Mouse (Mus musculus) gonadal fat pad, adult 2 months (tissue): ENCODE measurements around the gene Slc16a4. TPM values are rescaled to one million over a fixed set of nuclear protein-coding genes. Genes with fewer than 3 reads are reported as not detected.

Experiments used
- DNase-seq: peaks from one replicate; pipeline ENCODE4 v3.0.0-alpha.2; 2012; ENCODE audit warnings: low read depth
- polyA plus RNA-seq: library from polyadenylated mRNA; depleted of rRNA; stranded (reverse); fragments of >200 nt; gene quantifications from 2 replicates; pipeline ENCODE4 v1.2.3, GENCODE M21; 2012; rRNA removed

Gene Slc16a4
- 2.4 and 2.7 TPM in 2 replicates for polyA plus RNA-seq

DNA sequence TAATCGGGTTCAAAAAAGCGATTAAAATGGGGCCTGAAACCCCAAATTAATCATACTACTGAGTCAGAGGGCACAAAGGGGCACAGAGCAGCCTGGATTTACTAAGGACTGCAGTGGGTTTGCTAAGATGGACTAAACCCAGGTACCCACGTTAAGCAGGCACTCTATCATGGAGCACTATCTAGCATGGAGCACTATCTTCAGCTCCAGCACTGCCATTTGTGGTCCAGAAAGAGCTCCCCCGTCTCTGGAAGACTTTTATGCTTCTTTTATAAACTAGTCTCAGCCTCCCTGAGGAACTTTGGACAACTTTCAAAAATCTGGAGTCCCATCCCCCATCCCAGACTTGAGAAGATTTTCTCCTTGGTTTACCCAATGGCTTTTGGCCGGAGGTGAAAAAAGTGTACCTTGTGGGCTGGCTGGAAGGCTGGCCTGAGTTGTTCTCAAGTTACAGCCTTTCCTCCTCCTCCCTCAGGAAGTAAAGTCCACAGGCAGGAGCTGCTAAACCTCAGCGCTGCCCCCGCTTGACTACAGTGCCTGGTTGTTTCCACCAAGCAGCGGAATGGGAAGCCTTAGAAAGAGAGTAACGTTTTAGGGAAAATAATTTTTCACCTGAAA, at the start of gene Slc16a4:
Gene Slc16a4, plus strand, starts transcription at position 467 of the 618 bp plus-strand sequence.
- DNase-seq: no peak

DNA sequence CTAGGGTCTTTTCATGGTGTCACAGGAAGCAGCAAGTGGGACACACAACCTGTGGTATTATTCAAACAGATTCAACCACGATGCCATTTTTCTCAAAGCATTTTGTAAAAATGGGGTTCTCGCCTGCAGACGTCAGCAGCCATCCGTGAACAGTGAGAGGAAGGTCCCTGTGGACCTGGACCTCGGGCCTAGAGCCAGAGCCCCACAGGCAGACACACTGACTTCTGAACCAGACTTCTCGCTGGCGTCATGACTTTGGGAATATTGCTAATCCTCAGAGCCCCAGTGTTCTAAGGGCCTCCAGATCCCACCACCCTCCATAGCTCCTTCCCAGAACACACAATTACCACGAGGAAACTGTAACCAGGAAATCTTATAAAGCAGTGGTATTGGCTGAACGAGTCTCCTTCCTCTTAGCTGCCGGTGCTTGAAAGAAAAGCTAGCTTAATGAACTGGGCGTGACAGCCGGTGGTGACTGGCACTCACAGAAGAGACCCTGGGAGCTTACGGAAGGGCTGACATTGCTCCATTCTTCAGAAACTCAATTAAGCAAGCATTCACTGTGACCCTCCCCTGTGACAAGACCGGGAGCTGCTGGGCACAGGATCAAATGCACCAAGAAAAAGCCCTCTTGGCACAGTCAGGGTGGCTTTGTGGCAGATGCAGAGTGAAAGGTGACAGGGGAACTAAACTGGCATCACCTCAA, 49.5 kb upstream of the Slc16a4 start:
- no peak for DNase-seq

DNA sequence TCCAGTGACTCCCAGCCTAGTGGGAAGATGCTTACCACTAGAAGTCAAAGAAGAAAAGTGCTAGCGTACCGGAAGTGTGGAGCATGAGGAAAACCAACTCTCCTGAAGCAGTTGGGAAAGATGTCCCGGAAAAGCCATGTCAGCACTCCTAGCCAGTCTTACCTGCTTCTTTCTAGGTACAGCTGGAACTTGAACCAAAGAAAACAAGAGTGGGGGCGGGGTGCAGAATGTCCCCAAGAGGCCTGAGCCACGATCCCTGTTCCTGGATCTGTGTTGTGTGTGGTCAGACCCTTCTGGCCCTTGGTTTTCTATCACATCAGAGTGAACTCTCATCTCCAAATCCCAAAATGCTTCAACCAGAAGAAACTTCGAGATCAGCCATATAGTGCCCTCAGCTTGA, 44.2 kb upstream of the Slc16a4 start:
- no peak for DNase-seq

DNA sequence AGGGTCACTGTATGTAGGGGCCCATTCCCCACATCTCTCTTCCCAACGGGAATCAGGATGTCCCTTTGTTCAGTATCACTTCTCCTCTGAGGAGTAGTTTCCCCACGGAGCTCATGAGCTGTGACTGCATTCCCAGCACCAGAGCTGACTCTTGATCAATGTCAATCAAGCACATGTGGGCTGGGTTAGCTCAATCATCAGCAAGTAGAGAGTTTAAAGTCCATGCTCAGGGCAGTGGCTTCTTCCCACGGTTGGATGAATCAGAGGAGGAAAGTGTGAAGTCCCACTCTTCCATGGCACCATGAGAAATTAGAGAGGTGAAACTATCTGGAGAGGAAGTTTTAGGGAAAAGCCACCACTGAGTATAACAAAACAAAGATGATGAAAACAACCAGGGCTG, 42.0 kb upstream of the Slc16a4 start:
- no peak for DNase-seq

DNA sequence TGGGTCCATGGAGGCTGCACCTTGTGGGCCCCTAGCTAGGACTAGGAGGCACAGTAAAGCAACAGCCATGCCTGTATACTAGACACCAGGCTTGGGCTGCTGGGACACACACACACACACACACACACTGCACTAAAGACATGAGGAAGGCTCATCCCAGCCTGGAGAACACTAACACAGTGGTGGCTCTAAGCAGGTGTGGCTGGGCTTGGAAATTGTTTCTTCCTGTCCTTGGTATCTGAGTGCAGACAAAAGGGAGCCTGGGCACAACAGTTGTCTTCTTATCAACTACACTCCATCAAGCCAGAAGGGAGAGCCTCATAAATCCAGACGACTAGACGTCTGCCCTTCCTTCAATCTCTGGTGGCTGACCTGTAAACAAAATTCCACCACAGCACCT, 40.7 kb upstream of the Slc16a4 start:
- DNase-seq: no peak

DNA sequence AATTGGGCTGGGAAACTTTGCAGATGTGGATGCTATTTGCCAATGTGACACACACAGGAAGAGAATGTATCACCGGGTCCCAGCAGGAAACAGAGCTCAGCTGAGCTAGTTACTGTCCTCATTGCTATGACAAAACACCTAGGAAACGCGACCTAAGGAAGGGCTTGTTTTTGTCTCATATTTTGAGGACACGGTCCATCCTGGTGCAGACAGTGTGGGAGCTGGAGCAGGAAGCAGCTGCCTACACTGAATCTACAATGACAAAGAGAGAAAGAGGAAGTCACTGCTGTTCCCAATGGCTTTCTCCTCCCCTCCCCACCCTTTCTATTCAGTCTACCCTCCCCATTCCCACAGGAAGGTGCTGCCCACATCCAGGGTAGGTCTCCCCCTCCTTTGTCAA, 39.0 kb upstream of the Slc16a4 start:
- no peak for DNase-seq

DNA sequence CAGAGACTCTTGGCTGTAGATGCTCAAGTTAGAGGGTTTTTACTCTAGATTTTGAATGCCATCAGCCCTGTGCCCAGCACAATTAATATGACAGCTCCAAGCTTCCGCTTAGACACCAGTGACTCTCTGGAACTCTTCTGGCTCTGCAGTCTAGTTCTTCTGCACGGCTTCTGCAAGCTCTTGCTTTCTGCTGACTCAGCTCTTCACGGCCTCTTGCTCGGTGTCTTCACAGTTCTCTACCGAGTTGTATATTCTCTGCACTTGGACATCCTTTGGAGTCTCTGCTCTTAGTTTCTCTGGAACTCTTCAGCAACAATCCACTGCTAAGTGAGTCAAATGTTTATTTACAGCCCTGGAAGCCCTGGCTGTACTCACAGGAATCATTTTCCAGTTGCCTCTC, 37.1 kb upstream of the Slc16a4 start:
- DNase-seq: no peak

DNA sequence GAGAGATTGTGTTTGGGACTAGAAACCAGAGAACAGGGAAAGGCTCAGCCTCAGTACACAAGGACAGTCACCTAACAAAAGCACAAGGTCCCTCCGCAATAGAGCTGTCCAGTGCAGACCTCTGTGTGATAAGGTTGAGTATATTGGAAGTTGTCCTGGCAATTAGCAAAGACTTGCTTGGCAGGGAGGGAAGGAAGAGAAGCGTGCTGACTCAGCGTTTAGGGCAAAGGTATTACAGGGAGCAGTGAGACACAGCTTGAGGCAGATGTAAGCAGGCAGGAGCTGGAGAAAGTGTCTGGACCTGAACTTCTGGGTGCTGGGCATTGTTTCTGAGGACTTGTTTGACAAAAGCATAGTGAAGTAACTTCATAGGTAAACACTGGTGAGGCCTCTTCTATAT, 35.0 kb upstream of the Slc16a4 start:
- DNase-seq: no peak

DNA sequence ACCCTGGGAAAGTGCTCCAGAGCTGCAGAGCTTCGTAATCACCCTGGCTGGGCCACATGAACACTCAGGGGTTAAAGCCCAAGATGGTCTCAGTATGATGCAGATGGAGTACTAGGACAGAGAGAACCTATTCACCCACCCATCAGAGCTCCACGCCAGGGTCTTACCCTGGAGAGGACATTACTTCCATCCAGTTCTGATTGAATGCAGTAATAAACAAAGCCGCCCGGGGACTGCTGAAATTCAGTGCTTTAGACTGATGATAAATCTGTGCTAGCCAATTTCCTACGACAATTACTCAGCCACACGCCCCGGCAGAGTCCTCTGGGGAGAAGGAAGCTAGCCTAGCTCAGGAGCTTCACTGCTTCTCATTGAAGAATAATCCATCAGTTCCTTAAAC, 34.3 kb upstream of the Slc16a4 start:
- DNase-seq: no peak

DNA sequence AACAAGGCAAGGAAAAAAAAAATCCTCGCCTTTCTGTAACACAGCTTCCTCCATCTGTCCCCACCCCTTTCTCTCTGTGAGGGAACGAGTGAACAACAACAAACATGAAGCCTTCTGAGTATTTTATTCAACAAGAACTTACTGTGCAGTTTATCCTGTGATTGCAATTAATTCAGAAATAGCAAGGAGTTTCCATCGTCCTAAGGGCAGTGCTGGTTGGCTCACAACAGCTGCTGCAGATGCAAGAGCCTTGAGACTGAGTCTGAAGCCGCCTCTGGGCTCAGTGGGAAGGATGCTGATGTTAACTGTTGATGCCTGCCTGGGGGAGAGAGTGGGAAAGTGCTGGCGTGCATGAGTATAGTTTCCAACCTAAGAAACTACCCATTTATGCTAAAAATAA, 33.1 kb upstream of the Slc16a4 start:
- no peak for DNase-seq

DNA sequence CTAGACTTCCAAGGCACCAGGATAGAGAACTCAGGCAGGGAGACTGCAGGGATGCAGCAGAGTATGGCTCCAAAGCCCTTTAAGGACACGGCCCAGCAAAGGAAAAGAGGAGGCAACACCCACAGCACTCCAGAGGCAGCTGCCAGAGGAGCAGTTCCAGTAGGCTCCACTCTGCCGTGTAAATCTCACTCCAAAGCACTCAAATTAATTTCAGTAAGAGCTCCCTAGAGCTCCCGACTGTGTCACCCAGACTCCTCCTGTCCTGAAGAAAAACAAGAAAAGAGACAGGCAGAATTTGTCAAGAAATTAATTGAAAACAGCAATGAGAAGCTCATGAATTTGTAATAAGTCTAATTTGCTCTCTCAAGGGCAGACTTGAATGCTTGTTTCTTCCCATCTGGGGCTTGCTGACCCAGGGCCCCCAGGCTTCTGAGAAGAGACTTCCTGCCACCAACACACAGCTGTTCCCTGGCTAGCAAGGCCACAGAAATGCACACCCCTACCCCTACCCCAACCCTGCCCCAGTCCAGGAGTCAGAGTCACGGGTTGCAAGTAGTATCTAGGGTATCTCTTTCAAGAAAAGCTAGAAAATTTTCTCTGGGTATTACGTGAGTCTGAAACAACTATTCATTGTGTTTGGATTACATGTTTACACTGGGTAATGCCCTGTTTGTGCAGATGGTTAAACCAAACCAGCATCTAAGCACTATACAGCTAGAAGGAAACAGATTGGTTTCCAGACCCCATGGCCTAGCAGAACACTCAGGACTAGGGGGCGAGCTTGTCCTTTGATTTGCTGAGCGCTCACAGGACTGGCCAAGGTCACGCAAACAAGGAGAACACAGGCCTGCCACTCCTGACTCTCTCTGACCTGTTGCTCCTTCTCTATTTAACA, 29.8 kb upstream of the Slc16a4 start:
- no peak for DNase-seq

DNA sequence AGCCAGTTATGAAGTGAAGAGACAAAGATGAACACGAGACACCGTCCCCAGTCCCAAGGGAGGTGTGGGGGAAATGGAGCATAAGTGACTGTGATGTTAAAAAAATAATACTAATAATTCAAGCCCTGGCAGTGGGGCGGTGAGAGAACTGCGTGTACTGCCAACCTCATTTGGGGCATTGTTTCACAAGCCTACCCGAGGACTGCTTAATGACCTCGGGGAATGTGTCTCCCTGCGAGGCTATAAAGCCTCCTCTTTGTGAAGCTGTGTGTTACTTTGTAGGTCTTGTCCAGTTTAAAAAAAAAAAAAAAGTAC, 29.2 kb upstream of the Slc16a4 start:
- DNase-seq: peak; percentile 38

DNA sequence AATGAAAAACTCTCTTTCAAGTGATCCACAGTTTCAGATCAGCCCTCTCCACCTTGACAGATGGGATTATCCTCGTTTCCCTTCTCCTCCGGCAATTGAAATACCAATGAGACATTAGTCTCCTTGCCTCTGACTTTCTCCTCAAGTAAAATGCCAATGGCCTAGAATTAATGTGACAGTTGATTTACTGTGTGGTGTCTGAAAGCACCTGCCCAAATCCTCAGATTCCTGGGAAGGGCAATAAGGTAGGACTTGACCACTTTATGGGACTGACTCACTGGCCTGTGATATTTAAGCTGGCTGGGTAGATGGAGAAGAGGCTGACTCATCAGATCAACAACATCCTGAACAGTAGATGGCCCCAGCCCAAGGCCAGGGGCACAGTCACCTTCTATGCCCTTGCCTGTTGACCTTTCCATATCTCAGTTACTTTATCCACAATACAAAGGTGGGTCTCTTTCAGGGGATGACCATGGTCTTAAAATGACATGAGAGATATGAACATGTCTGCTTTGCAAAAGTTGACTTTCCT, 24.1 kb upstream of the Slc16a4 start:
- no peak for DNase-seq

DNA sequence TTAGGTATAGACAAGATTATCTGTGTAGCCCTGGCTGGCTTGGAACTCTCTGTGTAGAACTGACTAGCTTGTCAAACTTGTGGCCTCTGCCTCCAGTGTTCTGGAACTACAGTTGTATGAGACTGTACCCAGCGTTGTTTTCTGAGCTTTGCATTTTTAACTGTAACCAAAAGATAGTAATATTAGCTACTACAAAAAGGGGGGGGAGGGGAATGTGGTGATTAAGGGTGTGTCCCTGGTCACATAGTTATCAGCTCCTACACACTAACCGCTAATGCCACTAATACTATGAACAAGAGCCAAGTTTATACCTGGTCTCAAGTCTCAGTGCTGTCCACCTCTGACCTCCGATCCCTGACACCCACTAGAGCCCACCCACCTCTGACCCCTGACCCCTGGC, 18.6 kb upstream of the Slc16a4 start:
- no peak for DNase-seq

DNA sequence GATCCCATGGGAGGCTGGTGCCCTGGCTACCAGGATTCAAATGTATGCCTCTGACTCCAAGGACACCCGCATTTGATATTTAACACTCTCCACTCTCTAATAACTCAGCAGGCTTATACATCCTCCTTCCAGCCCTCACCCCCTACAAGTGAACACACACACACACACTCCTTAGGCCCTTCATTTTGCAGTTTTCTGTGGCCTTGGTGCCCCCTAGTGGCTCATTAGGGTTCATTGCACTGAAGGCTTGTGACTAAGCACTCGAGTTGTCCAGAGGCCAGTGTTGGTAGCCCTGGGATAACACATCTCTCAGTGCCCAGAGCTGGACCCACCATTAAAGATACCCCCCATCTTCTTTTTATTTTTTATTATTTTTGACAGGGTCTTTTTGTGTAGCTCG, 17.2 kb upstream of the Slc16a4 start:
- no peak for DNase-seq

DNA sequence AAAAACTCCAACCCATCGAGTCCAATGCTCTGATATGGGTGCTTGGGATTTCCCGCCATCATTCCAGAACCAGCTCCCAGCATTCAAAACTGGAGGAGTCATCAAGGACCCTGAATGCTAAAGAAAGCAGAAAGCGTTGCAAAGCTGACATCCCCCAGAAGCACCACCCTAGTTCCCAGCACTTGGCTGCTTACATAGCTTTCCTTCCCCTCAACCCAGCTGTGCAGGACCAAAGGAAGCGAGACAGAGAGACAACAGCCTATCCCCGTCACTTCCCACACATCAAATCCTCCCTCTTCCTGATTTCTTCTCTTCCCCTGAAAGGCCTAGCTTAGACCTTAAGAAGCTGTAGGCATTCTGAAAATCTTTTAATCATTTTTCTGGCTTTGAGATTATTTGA, 15.7 kb upstream of the Slc16a4 start:
- no peak for DNase-seq

DNA sequence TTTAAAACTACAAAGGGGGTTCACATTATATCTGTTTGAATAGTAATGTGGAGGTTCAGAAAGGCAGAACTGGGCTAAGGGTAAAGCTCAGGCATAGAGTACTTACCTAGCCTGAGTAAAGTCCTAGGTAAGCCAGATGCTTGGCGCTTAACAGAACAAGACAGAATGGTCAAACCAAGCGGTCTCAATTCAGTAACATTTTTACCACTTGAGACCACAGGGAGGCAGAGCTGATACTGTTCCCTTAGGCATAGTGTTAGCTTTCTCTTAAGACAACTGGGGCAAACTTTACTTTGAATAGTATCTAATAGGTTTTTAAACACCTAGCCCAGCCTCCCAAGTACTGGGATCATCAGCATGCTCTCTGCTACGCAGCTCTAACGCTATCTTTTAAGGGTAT, 15.0 kb upstream of the Slc16a4 start:
- no peak for DNase-seq

DNA sequence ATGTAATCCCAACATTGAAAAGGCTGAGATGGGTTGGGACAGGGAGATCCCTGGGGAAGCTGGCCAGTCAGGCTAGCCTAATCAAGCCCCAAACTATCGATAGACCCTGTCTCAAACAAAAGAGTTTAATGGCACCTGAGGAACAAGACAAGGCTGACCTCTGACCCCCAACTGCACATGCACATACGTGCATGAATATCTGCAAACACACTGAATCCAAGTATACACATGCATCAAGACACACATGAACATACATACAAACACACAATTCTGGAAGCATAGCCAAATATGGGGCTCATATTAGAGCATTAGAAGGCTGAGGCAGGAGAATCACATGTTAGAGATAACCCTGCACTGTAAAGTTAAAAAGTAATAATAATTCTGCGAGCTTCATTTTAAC, 14.4 kb upstream of the Slc16a4 start:
- DNase-seq: no peak

DNA sequence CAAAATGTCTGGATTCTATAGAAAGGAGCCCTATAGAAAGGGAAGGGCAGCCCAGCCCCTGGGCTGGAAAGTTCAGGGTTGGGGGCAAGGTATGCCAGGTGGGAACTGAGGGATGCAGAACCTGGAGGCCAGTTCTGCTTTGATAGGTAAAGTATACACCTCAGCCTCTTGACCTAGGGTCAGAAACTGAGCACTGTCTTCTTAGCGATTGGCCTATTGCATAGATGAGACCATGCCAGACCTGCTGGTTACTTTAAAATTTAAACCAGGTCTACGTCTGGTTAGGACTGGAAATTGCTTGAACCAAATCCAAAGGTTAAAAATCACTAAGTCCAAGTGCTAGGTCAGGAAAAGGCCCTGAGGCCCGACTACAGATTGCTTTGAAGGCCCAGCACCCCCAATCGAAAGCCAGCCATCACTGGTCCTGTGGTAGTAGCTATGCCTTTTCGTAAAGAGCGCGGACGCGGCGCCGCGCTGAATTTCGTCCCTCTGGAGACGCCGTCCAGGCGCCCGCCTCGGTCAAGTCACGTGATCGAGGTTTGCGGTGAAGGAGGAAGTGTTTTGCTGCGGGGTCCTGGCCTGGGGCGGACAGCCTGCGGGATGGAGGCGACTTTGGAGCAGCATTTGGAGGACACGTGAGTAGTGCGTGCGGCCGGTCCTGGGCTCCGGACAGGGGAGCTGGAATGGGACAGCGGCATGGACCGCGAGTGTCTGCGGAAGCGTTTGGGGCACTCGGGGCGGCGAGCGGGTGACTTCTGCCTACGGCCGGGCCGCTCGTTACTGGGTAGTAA, 12.4 kb upstream of the Slc16a4 start, which contains the start of gene Lamtor5:
Gene Lamtor5, plus strand, starts transcription at position 380 of the 791 bp plus-strand sequence.
- no peak for DNase-seq

DNA sequence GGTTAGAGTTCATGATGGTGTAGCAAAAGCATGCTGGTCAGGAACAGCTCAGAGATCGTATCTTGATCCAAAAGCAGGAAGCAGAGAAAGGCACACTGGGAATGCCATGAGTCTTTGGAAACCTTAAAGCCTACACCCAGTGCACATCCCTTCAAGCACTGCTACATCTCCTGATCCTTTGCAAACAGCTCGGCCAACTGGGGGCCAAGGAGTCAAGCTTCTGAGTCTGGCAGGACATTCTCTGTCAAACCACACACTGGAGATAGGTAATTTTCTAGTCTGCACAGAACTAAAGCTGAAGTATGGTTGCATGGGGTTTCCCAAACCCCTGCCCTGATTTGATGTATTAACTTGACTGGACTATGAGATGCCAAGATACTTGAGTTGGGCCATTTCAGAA, 4.9 kb upstream of the Slc16a4 start:
- no peak for DNase-seq

DNA sequence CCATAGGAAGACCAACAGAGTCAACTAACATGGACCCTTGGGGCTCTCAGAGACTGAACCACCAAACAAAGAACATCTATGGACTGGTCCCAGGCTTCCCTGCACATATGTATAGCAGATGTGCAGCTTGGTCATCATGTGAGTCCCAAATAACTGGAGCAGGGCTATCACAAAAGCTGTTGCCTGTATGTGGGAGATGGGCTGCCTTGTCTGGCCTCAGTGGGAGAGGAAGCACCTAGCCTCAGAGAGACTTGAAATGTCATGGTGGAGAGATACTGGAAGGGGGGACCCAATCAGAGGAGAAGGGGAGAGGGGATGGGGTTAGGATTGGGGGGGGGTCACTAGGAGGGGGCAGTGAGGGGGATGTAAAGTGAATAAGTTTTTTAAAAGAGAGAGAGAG, 3.7 kb upstream of the Slc16a4 start:
- no peak for DNase-seq
